Mouse (Mus musculus): Measurements from ENCODE around the gene Arhgap5.

Arhgap5 gene

DNA sequence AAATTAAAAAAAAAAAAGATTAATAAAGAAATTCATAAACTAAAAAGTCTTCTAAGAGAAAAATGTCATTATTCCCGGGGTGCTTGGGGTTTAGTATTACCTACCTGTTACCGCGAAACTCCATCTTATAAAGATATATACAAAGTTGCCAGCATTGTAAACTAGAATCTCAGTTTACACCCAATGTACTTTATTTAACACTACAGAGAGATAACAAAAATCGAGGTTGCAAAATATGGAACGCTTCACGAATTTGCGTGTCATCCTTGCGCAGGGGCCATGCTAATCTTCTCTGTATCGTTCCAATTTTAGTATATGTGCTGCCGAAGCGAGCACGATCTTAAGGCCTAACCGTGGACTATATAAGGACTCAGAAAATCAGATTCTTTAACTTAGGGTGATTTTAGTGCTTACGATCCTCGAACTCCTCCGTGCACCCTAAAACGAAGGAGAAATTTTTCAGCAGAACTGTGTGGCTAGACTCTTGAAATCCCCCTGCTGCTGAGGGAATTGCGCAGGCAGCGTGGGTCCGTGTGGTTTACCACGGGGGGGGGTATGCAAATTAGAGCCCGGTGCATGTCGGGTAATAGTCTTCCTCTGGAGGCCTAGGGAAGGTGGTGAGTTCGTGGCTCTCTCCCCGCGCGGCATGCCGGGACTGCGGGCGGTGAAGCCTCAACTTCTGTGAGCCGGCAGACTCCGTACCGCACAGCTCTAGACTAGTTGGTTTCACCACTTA, 100.7 kb downstream of the Arhgap5 start:
- POLR2A ChIA-PET, result interaction anchor here in 3 of 4 experiments (0.6 to 2.4 kb wide), 16 partner anchors 8 to 760 kb away, joined by 3 to 6 read pairs (median 4); partner anchors contain the start of genes Heatr5a (in 1 of the 3) and Nubpl (in 1 of the 3)
- CTCF ChIA-PET, result no interaction called here

DNA sequence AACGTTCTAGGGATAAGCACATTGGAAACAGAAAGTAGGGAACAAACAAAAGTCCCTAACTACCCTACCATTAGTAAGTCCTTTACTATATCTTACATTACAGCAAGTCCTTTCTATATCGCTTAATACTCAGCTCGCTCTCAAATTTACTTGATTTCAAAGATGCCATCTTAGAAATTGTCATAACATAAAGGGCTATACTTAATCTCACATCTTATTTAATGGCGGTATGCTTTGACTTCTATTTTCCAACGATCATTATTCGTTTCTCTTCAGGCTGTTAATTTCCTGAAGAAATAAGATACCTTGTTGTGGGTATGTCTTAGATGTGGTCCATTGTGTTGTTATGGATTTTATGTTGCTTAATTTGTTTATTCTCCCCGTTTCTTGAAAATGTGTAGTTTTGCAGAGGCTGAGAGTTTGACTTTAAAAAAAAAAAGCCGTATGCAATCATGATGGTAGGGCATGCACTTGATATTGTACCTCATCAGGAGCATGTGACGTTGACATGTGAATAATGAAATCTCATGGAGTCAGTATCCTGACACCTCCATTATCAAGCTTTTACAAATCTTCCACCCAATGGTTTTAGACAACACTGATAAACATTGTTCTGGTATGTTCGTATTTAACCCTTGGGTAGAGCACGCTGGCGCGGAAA, 101.3 kb downstream of the Arhgap5 start:
- CTCF ChIA-PET, result no interaction called here
- POLR2A ChIA-PET, result interaction anchor here in 3 of 4 experiments (0.6 to 1.9 kb wide), 10 partner anchors 13 to 760 kb away, joined by 3 to 5 read pairs (median 4); partner anchors contain the start of genes Heatr5a (in 1 of the 3) and Nubpl (in 1 of the 3)

DNA sequence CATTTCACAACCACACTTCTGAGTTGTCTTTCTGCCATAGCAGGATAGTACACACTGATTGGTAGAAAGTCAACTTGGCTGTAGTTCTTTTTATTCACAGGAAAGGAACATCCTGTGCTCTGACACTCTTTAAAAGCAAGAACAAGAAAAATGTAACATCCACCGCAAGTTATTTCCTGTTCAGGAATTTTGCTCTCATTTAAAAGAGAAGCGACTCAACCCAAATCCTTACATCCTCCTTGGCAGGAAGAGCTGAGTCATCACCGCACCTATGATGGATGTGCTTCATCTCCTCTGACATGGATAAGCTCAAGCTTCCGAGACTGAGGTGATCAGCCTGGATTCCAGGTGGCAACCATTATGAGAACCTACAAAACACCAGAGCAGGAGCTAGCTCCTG, 103.6 kb downstream of the Arhgap5 start:
- POLR2A ChIA-PET, result no interaction called here

DNA sequence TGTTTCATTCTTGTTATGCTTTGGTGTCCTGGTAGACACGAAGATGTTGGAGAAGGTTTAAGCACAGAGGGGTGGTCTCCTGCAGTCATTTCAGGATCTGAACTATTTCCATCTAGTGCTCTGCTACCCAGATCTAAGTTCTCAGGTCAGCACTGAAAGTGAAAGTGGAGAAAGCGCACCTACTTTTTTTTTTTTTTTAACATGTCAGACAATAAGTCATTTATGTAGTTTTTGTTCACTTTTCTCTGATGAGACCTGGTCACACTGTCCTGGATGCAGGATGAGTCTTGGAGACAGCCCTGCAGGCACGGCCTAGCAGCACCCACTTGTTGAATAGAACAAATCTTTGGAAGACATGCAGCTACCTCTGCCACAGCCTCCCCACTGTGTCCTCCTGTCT, 111.9 kb downstream of the Arhgap5 start:
- CTCF ChIA-PET, result interaction anchor here in 1 of 4 experiments (0.6 kb wide), 1 partner anchor 90 kb away, joined by 4 read pairs; no protein-coding TSS in a partner anchor
- POLR2A ChIA-PET, result no interaction called here

More for the DNA sequence above, 103.6 kb downstream of the Arhgap5 start:
- CTCF ChIA-PET, result no interaction called here

DNA sequence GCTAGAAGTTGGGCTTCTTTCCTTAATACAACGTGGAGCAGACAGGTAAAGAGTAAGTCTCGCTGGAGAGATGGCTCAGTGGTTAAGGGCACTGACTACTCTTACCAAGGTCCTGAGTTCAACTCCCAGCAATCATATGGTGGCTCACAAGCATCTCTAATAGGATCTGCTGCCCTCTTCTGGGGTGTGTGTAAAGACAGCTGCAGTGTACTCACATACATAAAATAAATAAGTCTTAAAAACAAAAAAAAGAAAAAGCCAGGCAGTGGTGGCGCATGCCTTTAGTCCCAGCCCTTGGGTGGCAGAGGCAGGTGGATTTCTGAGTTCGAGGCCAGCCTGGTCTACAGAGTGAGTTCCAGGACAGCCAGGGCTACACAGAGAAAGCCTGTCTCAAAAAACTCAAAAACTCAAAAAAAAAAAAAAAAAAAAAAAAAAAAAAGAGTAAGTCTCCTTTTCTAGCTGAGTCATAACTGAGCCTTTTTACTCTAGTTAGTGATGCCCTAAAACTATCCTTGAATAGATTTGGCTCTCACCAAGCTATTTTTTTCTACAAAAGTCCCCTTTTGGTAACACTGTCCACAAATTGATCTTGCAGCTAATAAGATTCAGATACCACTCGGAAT, 114.8 kb downstream of the Arhgap5 start:
- ChIA-PET CTCF (interaction anchor here in 2 of 4 experiments (0.6 to 1.6 kb wide), 2 partner anchors 19 to 1555 kb away, joined by 6 to 15 read pairs; no protein-coding TSS in a partner anchor), POLR2A (interaction anchor here in 1 of 4 experiments (1.0 to 1.7 kb wide), 3 partner anchors 10 to 612 kb away, joined by 3 to 7 read pairs (median 5); partner anchors contain the start of gene Dtd2)

DNA sequence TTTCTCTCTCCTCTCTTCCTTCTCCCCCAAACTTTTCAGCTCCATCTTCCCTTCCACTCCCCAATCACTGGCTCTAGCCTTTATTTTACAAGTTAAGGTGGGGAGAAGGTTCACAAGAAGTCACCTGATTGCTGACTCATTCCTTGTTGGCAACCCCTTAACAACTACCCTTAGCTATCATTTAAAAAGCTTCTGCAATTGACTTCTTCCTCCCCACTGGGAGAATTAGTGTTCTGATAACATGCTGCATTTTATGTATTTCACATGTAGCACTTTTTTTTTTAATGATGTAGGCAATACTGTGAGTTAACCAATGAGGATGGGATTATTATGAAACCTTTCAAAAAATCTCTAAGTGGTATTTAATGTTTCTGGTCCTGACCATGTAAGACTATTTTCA, 115.9 kb downstream of the Arhgap5 start:
- CTCF ChIA-PET, result interaction anchor here in 1 of 4 experiments (1.6 kb wide), 1 partner anchor 18 kb away, joined by 6 read pairs; no protein-coding TSS in a partner anchor

More for the DNA sequence above, 115.9 kb downstream of the Arhgap5 start:
- POLR2A ChIA-PET, result interaction anchor here in 1 of 4 experiments (1.0 to 1.7 kb wide), 2 partner anchors 9 to 613 kb away, joined by 3 to 7 read pairs; partner anchors contain the start of gene Dtd2

Measured in embryonic stem cell, embryonic (primary cell).